Mouse (Mus musculus): ENCODE measurements around the gene Gm28053. TPM values are rescaled to one million over a fixed set of nuclear protein-coding genes. Genes with fewer than 3 reads are reported as not detected.

Gm28053 gene
- total RNA-seq, 4 experiments from 2014 or later: 2.3 TPM; not detected in 3

Other genes with a start within 250 kb of the Gm28053 start
- 100 to 1,000 TPM; 400 to 422 (median 415) TPM for gene Atp6v0e2, start 181.0 kb upstream of the Gm28053 start, total RNA-seq (2022)
- gene Lrrc61, start 163.8 kb upstream of the Gm28053 start, total RNA-seq (2022): 10 to 100 TPM; 41.6 to 55.1 (median 46.4) TPM
- gene Rarres2, start 145.8 kb upstream of the Gm28053 start, total RNA-seq (2022): 10 to 100 TPM; 16.1 to 17.3 (median 16.9) TPM
- gene Gm45021, start 129.0 kb upstream of the Gm28053 start, total RNA-seq (2022): not detected
- gene Repin1, start 124.7 kb upstream of the Gm28053 start, total RNA-seq (2022): 10 to 100 TPM; 62.2 to 67.3 (median 64.6) TPM
- 1 to 10 TPM in 1 of 4 experiments, not detected in 3; 1.6 TPM for gene Gm44965, start 124.7 kb upstream of the Gm28053 start, total RNA-seq (2022)
- 1 to 10 TPM; 7.7 to 9.5 (median 7.8) TPM for gene Zfp775, start 116.5 kb upstream of the Gm28053 start, total RNA-seq (2022)
- 10 to 100 TPM; 15.2 to 16.7 (median 16.1) TPM for gene AI854703, start 91.8 kb upstream of the Gm28053 start, total RNA-seq (2022)
- 1 to 10 TPM in 1 of 4 experiments, under 1 TPM in 3; 0.77 to 1.0 (median 0.83) TPM for gene Gimap8, start 71.4 kb upstream of the Gm28053 start, total RNA-seq (2022)
- 1 to 10 TPM in 1 of 4 experiments, under 1 TPM in 3; 0.36 to 1.0 (median 0.45) TPM for gene Gimap9, start 42.5 kb upstream of the Gm28053 start, total RNA-seq (2022)
- under 1 TPM in 3 of 4 experiments, not detected in 1; 0.41 to 0.56 (median 0.55) TPM for gene Gimap4, start 34.1 kb upstream of the Gm28053 start, total RNA-seq (2022)
- gene Gimap6, start 10.4 kb upstream of the Gm28053 start, total RNA-seq (2022): 1 to 10 TPM; 3.1 to 4.3 (median 4.0) TPM
- gene Gimap7, start within 50 bp of the Gm28053 start, total RNA-seq (2022): not detected
- 1 to 10 TPM; 1.6 to 2.8 (median 1.8) TPM for gene Gimap1, start 20.4 kb downstream of the Gm28053 start, total RNA-seq (2022)
- gene Gimap5, start 27.6 kb downstream of the Gm28053 start, total RNA-seq (2022): 1 to 10 TPM in 1 of 4 experiments, under 1 TPM in 3; 0.32 to 1.2 (median 0.89) TPM
- not detected for gene Gimap3, start 52.2 kb downstream of the Gm28053 start, total RNA-seq (2022)
- 10 to 100 TPM; 28.8 to 63.0 (median 40.9) TPM for gene Tmem176a, start 122.3 kb downstream of the Gm28053 start, total RNA-seq (2022)
- gene Tmem176b, start 122.9 kb downstream of the Gm28053 start, total RNA-seq (2022): 10 to 100 TPM; 48.3 to 96.9 (median 67.8) TPM
- not detected for gene Aoc1, start 154.3 kb downstream of the Gm28053 start, total RNA-seq (2022)
- gene 1600015I10Rik, start 211.3 kb downstream of the Gm28053 start, total RNA-seq (2022): not detected

Data from left cerebral cortex, adult 8-10 months (tissue).